9 mouse cellular contexts compared by ENCODE assay signal in genomic region chrX:47292548-47293147, GRCm38 (mm10).
DNase-seq lines count a peak whose midpoint lies in the region; ATAC-seq and TF ChIP-seq lines count a peak whose summit lies in the region.
"Had no signal": no experiment of that assay in that cellular context is flagged by ENCODE, and none has a peak within 500 bp of the region (broad histone marks: within the 10 kb centered on the region; RNA-seq: fewer than 3 reads in every experiment).

No protein-coding gene starts in this region.

- peak; percentile 6 for DNase-seq in lung, postnatal 0 days (ENCODE audit: low spot score)
- DNase-seq in lung, postnatal 25 days (ENCODE audit: low spot score) = no peak
- DNase-seq in cerebellum, postnatal 10 days = peak; percentile 76 to 78
- peak; percentile 11 to 57 for DNase-seq in left cerebral cortex, adult 2 months (ENCODE audit: extremely low spot score in 1 of 2, low spot score in 2 of 2)
- DNase-seq in retina, adult 2 months (ENCODE audit: low read depth, low spot score) = peak; percentile 1
- DNase-seq in T-cell, adult 2 months (ENCODE audit: low spot score) = no peak

- no peaks in the 10 kb centered on the region for H3K27me3 ChIP-seq in lung, postnatal 0 days (replicated peaks; ENCODE audit: insufficient read depth, low read length)
- H3K27me3 ChIP-seq in forebrain, embryonic 15.5 days = no peaks in the 10 kb centered on the region
- H3K27me3 ChIP-seq: embryonic facial prominence, embryonic 12.5 days; stomach, embryonic 15.5 days had no signal

- TF ChIP-seq EP300 in lung, postnatal 0 days (IDR thresholded peaks at IDR 0.05) = no peak

- intact Hi-C loops in left cerebral cortex, adult 2 months (cut with DNase I) = no loop called here

- H3K36me3 ChIP-seq in lung, postnatal 0 days (ENCODE audit: insufficient read depth, low read length) = no peaks in the 10 kb centered on the region
- no peaks in the 10 kb centered on the region for H3K36me3 ChIP-seq in forebrain, embryonic 15.5 days
- H3K36me3 ChIP-seq: embryonic facial prominence, embryonic 12.5 days; stomach, embryonic 15.5 days had no signal

- H3K4me3 ChIP-seq in lung, postnatal 0 days (ENCODE audit: low read depth, low read length) = no peak overlapping the region
- no peak overlapping the region for H3K4me3 ChIP-seq in forebrain, embryonic 15.5 days
- H3K4me3 ChIP-seq in left cerebral cortex, adult 2 months = no peak overlapping the region
- H3K4me3 ChIP-seq: embryonic facial prominence, embryonic 12.5 days; stomach, embryonic 15.5 days had no signal

- H3K4me1 ChIP-seq in lung, postnatal 0 days (ENCODE audit: insufficient read depth, low read depth, low read length) = no peaks in the 10 kb centered on the region
- no peaks in the 10 kb centered on the region for H3K4me1 ChIP-seq in forebrain, embryonic 15.5 days
- H3K4me1 ChIP-seq: embryonic facial prominence, embryonic 12.5 days; stomach, embryonic 15.5 days had no signal

- H3K4me2 ChIP-seq in lung, postnatal 0 days (replicated peaks; ENCODE audit: low read depth, low read length) = no peak overlapping the region
- H3K4me2 ChIP-seq in forebrain, embryonic 15.5 days (replicated peaks) = no peak overlapping the region
- H3K4me2 ChIP-seq: embryonic facial prominence, embryonic 12.5 days; stomach, embryonic 15.5 days had no signal

- H3K9me3 ChIP-seq in lung, postnatal 0 days (ENCODE audit: low read length) = no peaks in the 10 kb centered on the region
- H3K9me3 ChIP-seq in forebrain, embryonic 15.5 days = no peaks in the 10 kb centered on the region
- H3K9me3 ChIP-seq: embryonic facial prominence, embryonic 12.5 days; stomach, embryonic 15.5 days had no signal

- peak; percentile 58 for TF ChIP-seq CTCF in lung, postnatal 0 days (IDR thresholded peaks at IDR 0.05)
- TF ChIP-seq CTCF in left cerebral cortex, adult 2 months (IDR thresholded peaks at IDR 0.05) = peak; percentile 65

- H3K9ac ChIP-seq in lung, postnatal 0 days (replicated peaks; ENCODE audit: low read depth) = no peak overlapping the region
- H3K9ac ChIP-seq in forebrain, embryonic 15.5 days (replicated peaks) = no peak overlapping the region
- H3K9ac ChIP-seq: embryonic facial prominence, embryonic 12.5 days; stomach, embryonic 15.5 days had no signal

- no peak for ATAC-seq in lung, postnatal 0 days
- peak; percentile 66; the same call in 1 of the 2 replicates for ATAC-seq in forebrain, embryonic 15.5 days (replicated peaks)

- H3K27ac ChIP-seq in lung, postnatal 0 days (ENCODE audit: low read length) = no peak overlapping the region
- no peak overlapping the region for H3K27ac ChIP-seq in forebrain, embryonic 15.5 days (replicated peaks)
- no peak overlapping the region for H3K27ac ChIP-seq in left cerebral cortex, adult 2 months
- H3K27ac ChIP-seq: embryonic facial prominence, embryonic 12.5 days; stomach, embryonic 15.5 days had no signal

Comparison
In these comparisons a context has a peak if more than half of its experiments do, and no peak if none do; other contexts are left out.
1. DNase-seq: peak in lung, postnatal 0 days (single experiment), cerebellum, postnatal 10 days (2 of 2), left cerebral cortex, adult 2 months (2 of 2) and retina, adult 2 months (single experiment); none in lung, postnatal 25 days (single experiment) and T-cell, adult 2 months (single experiment).